Comparison of ENCODE assay signal across 9 mouse cellular contexts in the genomic region with DNA sequence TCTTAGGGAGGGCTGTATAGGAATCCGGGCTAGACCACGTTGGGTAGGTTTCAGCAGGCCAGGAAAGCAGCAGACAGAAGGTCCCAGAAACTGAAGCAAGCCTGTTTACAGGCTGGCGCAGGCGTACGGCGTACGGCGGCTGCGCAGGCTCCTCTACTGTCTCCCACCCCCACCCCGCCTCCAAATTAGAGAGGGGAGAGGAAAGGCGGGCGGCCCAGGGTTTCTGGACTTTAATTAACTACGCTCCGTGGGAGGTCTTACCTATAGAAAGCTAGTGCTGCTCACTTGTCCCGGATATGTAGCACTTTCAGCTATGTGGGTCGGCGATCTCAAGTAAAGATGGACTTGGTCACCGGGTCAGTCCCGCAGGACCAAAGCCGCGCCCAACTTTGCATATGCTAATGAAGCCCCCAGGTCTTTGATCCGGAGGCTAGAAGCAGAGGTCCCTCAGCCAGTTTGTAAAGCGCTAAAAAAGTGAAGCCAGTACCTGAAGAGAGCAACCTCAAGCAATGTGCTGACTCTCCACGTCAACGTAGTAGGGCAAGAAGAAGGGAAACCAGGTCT. TPM values are rescaled to one million over a fixed set of nuclear protein-coding genes. Genes with fewer than 3 reads are reported as not detected.
DNase-seq lines count a peak whose midpoint lies in the region; ATAC-seq lines count a peak whose summit lies in the region.
"Had no signal": no experiment of that assay in that cellular context is flagged by ENCODE, and none has a peak within 500 bp of the region (broad histone marks: within the 10 kb centered on the region; RNA-seq: fewer than 3 reads in every experiment).

A gene (minus strand): TSS at position 340 of the 564 bp plus-strand sequence.

- H3K9ac ChIP-seq in heart, embryonic 12.5 days = peak within 1 kb of the TSS; percentile 71
- peak within 1 kb of the TSS; percentile 48 for H3K9ac ChIP-seq in kidney, embryonic 15.5 days
- peak within 1 kb of the TSS; percentile 27; the same call in 1 of the 2 replicates for H3K9ac ChIP-seq in limb, embryonic 15.5 days
- peak within 1 kb of the TSS; percentile 66 for H3K9ac ChIP-seq in midbrain, embryonic 16.5 days (ENCODE audit: low read depth, low read length)

- no peaks in the 10 kb centered on the region for H3K9me3 ChIP-seq in heart, embryonic 12.5 days (replicated peaks)
- H3K9me3 ChIP-seq in kidney, embryonic 15.5 days (replicated peaks) = no peaks in the 10 kb centered on the region
- H3K9me3 ChIP-seq in limb, embryonic 15.5 days = no peaks in the 10 kb centered on the region
- no peaks in the 10 kb centered on the region for H3K9me3 ChIP-seq in midbrain, embryonic 16.5 days (replicated peaks; ENCODE audit: control insufficient read depth, low read length, poor library complexity, severe bottlenecking)

- no peaks in the 10 kb centered on the region for H3K4me1 ChIP-seq in heart, embryonic 12.5 days (replicated peaks)
- H3K4me1 ChIP-seq in kidney, embryonic 15.5 days = 0 out of 2 replicates have a peak, but pooled peaks cover 5% of the 10 kb centered on the region
- peaks cover 11% of the 10 kb centered on the region; the same call in 1 of the 2 replicates for H3K4me1 ChIP-seq in limb, embryonic 15.5 days
- H3K4me1 ChIP-seq in midbrain, embryonic 16.5 days (ENCODE audit: control insufficient read depth, insufficient read depth, low read length) = peaks cover 5% of the 10 kb centered on the region

- intact Hi-C loops in gastrocnemius, postnatal 36 days (cut with DNase I) = no loop called here

- peak; percentile 77; the same call in 1 of the 2 replicates for ATAC-seq in heart, embryonic 12.5 days (ENCODE audit: insufficient number of reproducible peaks, low FRiP score)
- peak; percentile 95 for ATAC-seq in kidney, embryonic 15.5 days (replicated peaks; ENCODE audit: low FRiP score)
- ATAC-seq in limb, embryonic 15.5 days (ENCODE audit: insufficient number of reproducible peaks, low FRiP score, low TSS enrichment, low read depth) = peak; percentile 86
- peak; percentile 96 for ATAC-seq in midbrain, embryonic 16.5 days

- 1% methylated on average over 25 of the region's 25 CpGs for WGBS in heart, embryonic 12.5 days
- under 1% methylated on average over 25 of the region's 25 CpGs for WGBS in kidney, embryonic 15.5 days
- 1% methylated on average over 25 of the region's 25 CpGs for WGBS in limb, embryonic 15.5 days
- WGBS in midbrain, embryonic 16.5 days = 1% methylated on average over 25 of the region's 25 CpGs

- H3K27ac ChIP-seq in heart, embryonic 12.5 days (ENCODE audit: poor library complexity, severe bottlenecking) = peak within 1 kb of the TSS; percentile 51; the same call in 1 of the 2 replicates
- H3K27ac ChIP-seq in kidney, embryonic 15.5 days = peak within 1 kb of the TSS; percentile 65
- peak within 1 kb of the TSS; percentile 64 for H3K27ac ChIP-seq in limb, embryonic 15.5 days
- peak within 1 kb of the TSS; percentile 35 for H3K27ac ChIP-seq in midbrain, embryonic 16.5 days (ENCODE audit: low read length)

- H3K4me3 ChIP-seq in heart, embryonic 12.5 days = peak within 1 kb of the TSS; percentile 64
- H3K4me3 ChIP-seq in kidney, embryonic 15.5 days (replicated peaks) = peak within 1 kb of the TSS; percentile 52
- peak within 1 kb of the TSS; percentile 50 for H3K4me3 ChIP-seq in limb, embryonic 15.5 days
- H3K4me3 ChIP-seq in midbrain, embryonic 16.5 days (ENCODE audit: low read depth, low read length) = peak within 1 kb of the TSS; percentile 51

- peaks cover 5% of the 10 kb centered on the region; the same call in 1 of the 2 replicates for H3K27me3 ChIP-seq in heart, embryonic 12.5 days (replicated peaks)
- no peaks in the 10 kb centered on the region for H3K27me3 ChIP-seq in kidney, embryonic 15.5 days
- H3K27me3 ChIP-seq in limb, embryonic 15.5 days = no peaks in the 10 kb centered on the region
- no peaks in the 10 kb centered on the region for H3K27me3 ChIP-seq in midbrain, embryonic 16.5 days (ENCODE audit: control insufficient read depth, insufficient read depth, low read depth, low read length)

- peak within 1 kb of the TSS; percentile 70 for H3K4me2 ChIP-seq in heart, embryonic 12.5 days
- peak within 1 kb of the TSS; percentile 79 for H3K4me2 ChIP-seq in kidney, embryonic 15.5 days
- peak within 1 kb of the TSS; percentile 74 for H3K4me2 ChIP-seq in limb, embryonic 15.5 days
- peak within 1 kb of the TSS; percentile 66 for H3K4me2 ChIP-seq in midbrain, embryonic 16.5 days (ENCODE audit: low read length)

- no peaks in the 10 kb centered on the region for H3K36me3 ChIP-seq in heart, embryonic 12.5 days
- no peaks in the 10 kb centered on the region for H3K36me3 ChIP-seq in kidney, embryonic 15.5 days
- H3K36me3 ChIP-seq in limb, embryonic 15.5 days = no peaks in the 10 kb centered on the region
- no peaks in the 10 kb centered on the region for H3K36me3 ChIP-seq in midbrain, embryonic 16.5 days (ENCODE audit: control insufficient read depth, insufficient read depth, low read length)

- DNase-seq in gastrocnemius, adult 18-20 months (ENCODE audit: low spot score) = peak; percentile 2
- DNase-seq in gastrocnemius, postnatal 36 days = no peak
- DNase-seq in embryo, embryonic 10.5 days (ENCODE audit: low spot score) = peak; percentile 71
- peak; percentile 43 for DNase-seq in testis, postnatal 10 days (ENCODE audit: low spot score)

RNA-seq across cellular contexts. Expression of the gene that starts here (rescaled TPM):
- not detected for total RNA-seq in gastrocnemius, adult 18-20 months (2021)
- total RNA-seq in gastrocnemius, postnatal 36 days (2021) = not detected
- 2.3 and 2.7 TPM in 2 replicates for polyA plus RNA-seq in heart, embryonic 12.5 days (2016; fragmentation: Nextera tagmentation; extraction: Ambion mirVana)
- 1.1 and 1.2 TPM in 2 replicates for polyA plus RNA-seq in kidney, embryonic 15.5 days (2015; fragmentation: Nextera tagmentation; extraction: Ambion mirVana)
- 0.45 and 0.70 TPM in 2 replicates for polyA plus RNA-seq in limb, embryonic 15.5 days (2015; fragmentation: Nextera tagmentation; extraction: Ambion mirVana)
- polyA plus RNA-seq in midbrain, embryonic 16.5 days (2015; fragmentation: Nextera tagmentation; extraction: Ambion mirVana) = 0.82 and 1.5 TPM in 2 replicates
- polyA plus RNA-seq: C2C12 had no signal

Comparison
In these comparisons a context has a peak if more than half of its experiments do, and no peak if none do; other contexts are left out.
1. Peak in DNase-seq in gastrocnemius, adult 18-20 months; RNA of the gene not detected or under 1 TPM.
2. Peak in ATAC-seq, H3K4me3 ChIP-seq, H3K27ac ChIP-seq, H3K9ac ChIP-seq and H3K4me2 ChIP-seq in limb, embryonic 15.5 days; RNA of the gene not detected or under 1 TPM.
3. DNase-seq: peak in embryo, embryonic 10.5 days (single experiment) and testis, postnatal 10 days (single experiment); none in gastrocnemius, postnatal 36 days (0 of 2).
4. Peak in every context shown above with its lines, with median percentiles within 50 percentile points of each other: ATAC-seq, H3K27ac ChIP-seq, H3K4me2 ChIP-seq, H3K4me3 ChIP-seq and H3K9ac ChIP-seq.